Mouse (Mus musculus) limb, embryonic 14.5 days (tissue): ENCODE measurements around the gene Eef1b2. TPM values are rescaled to one million over a fixed set of nuclear protein-coding genes. Genes with fewer than 3 reads are reported as not detected.

Experiments used
- ATAC-seq: fragments of 200-750 bp; cut with Nextera tagmentation; 2 replicates; pipeline ENCODE4 v1.8.0; 2017; ENCODE audit warnings: low read depth, moderate number of reproducible peaks, moderate TSS enrichment; ENCODE audit not compliant: low FRiP score
- DNase-seq: peaks from one replicate; pipeline ENCODE4 v3.0.0-alpha.2; 2015; ENCODE audit warnings: low spot score
- H3K27ac ChIP-seq: fragments of 300-500 bp; sonication (generic); replicated peaks from 2 replicates; pipeline ENCODE4 v1.5.1; 2014; ENCODE audit warnings: low read depth, mild to moderate bottlenecking, low read length, moderate library complexity, mixed read lengths
- H3K27me3 ChIP-seq: fragments of 300-500 bp; sonication (generic); 2 replicates; pipeline ENCODE4 v1.6.1; 2014; ENCODE audit warnings: low read length, mixed read lengths; ENCODE audit not compliant: control insufficient read depth, insufficient read depth
- H3K36me3 ChIP-seq: fragments of 300-500 bp; sonication (generic); 2 replicates; pipeline ENCODE4 v1.6.1; 2014; ENCODE audit warnings: mild to moderate bottlenecking, low read length, moderate library complexity, mixed read lengths; ENCODE audit not compliant: control insufficient read depth, insufficient read depth
- H3K4me1 ChIP-seq: fragments of 300-500 bp; sonication (generic); 2 replicates; pipeline ENCODE4 v1.6.1; 2014; ENCODE audit warnings: antibody characterized with exemption, low read length, mixed read lengths; ENCODE audit not compliant: control insufficient read depth, insufficient read depth
- H3K4me2 ChIP-seq: fragments of 300-500 bp; sonication (generic); replicated peaks from 2 replicates; pipeline ENCODE4 v1.6.1; 2014; ENCODE audit warnings: low read depth, mild to moderate bottlenecking, low read length, moderate library complexity; ENCODE audit not compliant: severe bottlenecking
- H3K4me3 ChIP-seq: fragments of 300-500 bp; sonication (generic); replicated peaks from 2 replicates; pipeline ENCODE4 v1.5.1; 2014; ENCODE audit warnings: low read length
- H3K9ac ChIP-seq: fragments of 300-500 bp; sonication (generic); 2 replicates; pipeline ENCODE4 v1.6.1; 2014; ENCODE audit warnings: mild to moderate bottlenecking, low read depth, low read length, moderate library complexity; ENCODE audit not compliant: severe bottlenecking
- H3K9me3 ChIP-seq: fragments of 300-500 bp; sonication (generic); 2 replicates; pipeline ENCODE4 v1.6.1; 2016; ENCODE audit warnings: low read length; ENCODE audit not compliant: control insufficient read depth
- POLR2A ChIP-seq: fragments of 200-500 bp; IDR thresholded peaks from 2 replicates; pipeline ENCODE4 v1.8.0; 2012; ENCODE audit warnings: inconsistent platforms, mild to moderate bottlenecking, moderate library complexity, borderline replicate concordance; ENCODE audit not compliant: insufficient read depth, insufficient read length; ENCODE audit errors: extremely low read depth
- WGBS: fragments of 180-500 bp; shearing (Covaris S2); extraction: QIAGEN DNeasy Blood & Tissue Kit; methylation state at CpG from one replicate; pipeline ENCODE4 v1.1.7; 2014; 5-methylcytosine and 5-hydroxymethylcytosine counted together
- microRNA-seq: library from miRNA; unstranded; fragments of <30 nt; microRNA quantifications from one replicate; pipeline ENCODE4, GENCODE M21; 2016
- polyA plus RNA-seq, 2 experiments: library from polyadenylated mRNA; depleted of rRNA in 1 of 2; stranded (reverse) in 1 of 2; unstranded in 1 of 2; fragments of >200 nt; fragmentation: Nextera tagmentation in 1 of 2; extraction: Ambion mirVana in 1 of 2; gene quantifications; 2 replicates each; pipeline versions ENCODE4 v1.2.1 to v1.2.3; 2012 to 2014

Gene Eef1b2
- polyA plus RNA-seq, 2 experiments: 750 to 1,108 TPM

DNA sequence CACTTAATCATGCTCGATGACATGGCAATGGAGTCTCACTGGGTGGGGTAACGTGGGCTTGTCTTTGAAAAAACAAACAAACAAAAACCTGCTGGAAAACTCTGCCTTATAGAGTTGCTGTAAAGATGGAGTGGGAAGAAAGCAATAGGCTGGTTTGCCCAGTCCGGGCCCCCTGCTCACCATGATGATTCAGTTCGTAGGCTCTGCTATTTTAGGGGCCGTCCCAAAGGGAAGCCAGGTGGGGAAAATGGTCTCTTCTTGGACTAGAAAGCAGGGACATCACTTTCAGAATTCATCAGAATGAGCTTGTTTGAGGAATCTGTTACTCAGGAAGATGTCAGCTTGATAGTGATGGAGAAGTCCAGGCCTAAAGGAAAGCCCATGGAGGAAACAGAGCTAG is 50.6 kb downstream of the Eef1b2 start:
- Histone ChIP-seq H3K4me2 (no peak overlapping the region), H3K9me3 (no peaks in the 10 kb centered on the region), H3K4me1 (no peaks in the 10 kb centered on the region), H3K9ac (no peak overlapping the region), H3K27ac (no peak overlapping the region), H3K4me3 (no peak overlapping the region), H3K27me3 (no peaks in the 10 kb centered on the region), H3K36me3 (no peaks in the 10 kb centered on the region)
- no peak for ATAC-seq
- 69% methylated on average over 5 of the region's 5 CpGs for WGBS
- TF ChIP-seq POLR2A: no peak
- DNase-seq: no peak

Small RNA genes within 50 kb of the gene (microRNA-seq; reads per million reads assigned to microRNA genes)
- gene Gm24557 (not detected), gene Gm27512 (not detected)

Other genes starting within 250 kb of the Eef1b2 start
- 10.2 and 12.1 TPM in 2 replicates for gene Ino80d, start 62.2 kb upstream of the Eef1b2 start, polyA plus RNA-seq (2012; rRNA removed)
- 10.5 and 13.3 TPM in 2 replicates for gene Ino80d, start 62.2 kb upstream of the Eef1b2 start, polyA plus RNA-seq (2014; fragmentation: Nextera tagmentation; extraction: Ambion mirVana)
- gene Ndufs1, start within 50 bp of the Eef1b2 start, polyA plus RNA-seq (2012; rRNA removed): 83.1 and 96.3 TPM in 2 replicates
- 115 and 117 TPM in 2 replicates for gene Ndufs1, start within 50 bp of the Eef1b2 start, polyA plus RNA-seq (2014; fragmentation: Nextera tagmentation; extraction: Ambion mirVana)
- 0.29 and 0.33 TPM in 2 replicates for gene Gpr1, start 37.7 kb downstream of the Eef1b2 start, polyA plus RNA-seq (2012; rRNA removed)
- 0.10 and 0.34 TPM in 2 replicates for gene Gpr1, start 37.7 kb downstream of the Eef1b2 start, polyA plus RNA-seq (2014; fragmentation: Nextera tagmentation; extraction: Ambion mirVana)
- 7.8 and 8.5 TPM in 2 replicates for gene Zdbf2, start 96.4 kb downstream of the Eef1b2 start, polyA plus RNA-seq (2012; rRNA removed)
- 14.3 and 18.0 TPM in 2 replicates for gene Zdbf2, start 96.4 kb downstream of the Eef1b2 start, polyA plus RNA-seq (2014; fragmentation: Nextera tagmentation; extraction: Ambion mirVana)